Mouse (Mus musculus) limb, embryonic 11.5 days (tissue): Measurements from ENCODE around the gene A730049H05Rik. TPM values are rescaled to one million over a fixed set of nuclear protein-coding genes. Genes with fewer than 3 reads are reported as not detected.

Source experiments
- polyA plus RNA-seq: library from polyadenylated mRNA; unstranded; fragments of >200 nt; fragmentation: Nextera tagmentation; extraction: Ambion mirVana; gene quantifications from 2 replicates; pipeline ENCODE4 v1.2.1, GENCODE M21; 2014

Gene A730049H05Rik
- polyA plus RNA-seq, 1 experiment from 2014 or later: 0.55 TPM

Other genes with a start within 250 kb of the A730049H05Rik start
- gene Prickle2, start 110.3 kb upstream of the A730049H05Rik start, polyA plus RNA-seq: 5.0 and 5.9 TPM in 2 replicates
- gene Gm15737, start 52.9 kb downstream of the A730049H05Rik start, polyA plus RNA-seq: 0.03 and 0.04 TPM in 2 replicates
- 3.0 and 4.3 TPM in 2 replicates for gene Adamts9, start 127.0 kb downstream of the A730049H05Rik start, polyA plus RNA-seq